Mouse (Mus musculus) embryonic fibroblast, embryonic 13.5 days (primary cell): Measurements from ENCODE around the gene Kcnj6.

Experiments used
- CTCF ChIP-seq: IDR thresholded peaks from 2 replicates; pipeline ENCODE4 v1.5.1; 2011; ENCODE audit warnings: mild to moderate bottlenecking, control low read depth, low read length, moderate library complexity, borderline replicate concordance; ENCODE audit not compliant: insufficient read depth
- POLR2A ChIP-seq: IDR thresholded peaks from 2 replicates; pipeline ENCODE4 v1.6.1; 2011; ENCODE audit warnings: low read depth, mild to moderate bottlenecking, control low read depth, low read length, moderate library complexity

DNA sequence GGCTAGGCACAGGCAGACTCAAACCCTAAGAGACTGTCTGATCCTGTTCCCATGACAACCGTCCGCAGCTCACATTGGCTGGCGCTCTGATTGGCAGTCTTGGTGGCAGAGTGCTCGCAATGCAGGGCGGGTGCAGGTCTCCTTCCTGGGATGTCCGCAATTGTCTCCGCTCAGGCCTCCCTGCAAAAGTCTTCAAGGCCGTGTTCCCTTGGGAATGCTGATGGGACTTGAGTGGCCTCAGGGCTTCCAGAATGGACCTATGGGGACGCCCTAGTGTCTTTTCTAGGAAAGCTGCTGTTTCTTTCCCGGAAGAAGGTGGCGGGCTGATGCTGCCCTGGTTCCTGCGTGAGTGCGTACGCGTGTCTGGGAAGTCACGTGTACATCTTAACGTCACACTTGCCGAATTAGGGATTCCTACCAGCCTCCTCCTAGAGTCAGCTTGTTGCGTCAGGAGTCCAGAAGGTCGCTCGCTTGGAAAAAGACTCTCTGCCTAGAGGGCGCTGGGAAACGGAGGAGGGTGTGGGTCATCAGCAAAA is 273.4 kb downstream of the Kcnj6 start:
- TF ChIP-seq POLR2A (no peak; the same call in none of the 2 replicates), CTCF (no peak)
